Mouse (Mus musculus) forebrain, embryonic 12.5 days (tissue): Measurements from ENCODE around the gene B4galt3. TPM values are rescaled to one million over a fixed set of nuclear protein-coding genes. Genes with fewer than 3 reads are reported as not detected.
"Not testable (repeated sequence)": the region's sequence is repeated elsewhere in the genome, so short reads cannot be mapped to it uniquely, and the experiment has no call there.

Experiments
- ATAC-seq: fragments of 200-750 bp; cut with Nextera tagmentation; 2 replicates; pipeline ENCODE4 v1.8.0; 2017; ENCODE audit warnings: moderate TSS enrichment; ENCODE audit not compliant: low FRiP score
- H3K27ac ChIP-seq: fragments of 300-500 bp; sonication (generic); 2 replicates; pipeline ENCODE4 v1.5.1; 2016; ENCODE audit warnings: mild to moderate bottlenecking
- H3K27me3 ChIP-seq: fragments of 300-500 bp; sonication (generic); 2 replicates; pipeline ENCODE4 v1.6.1; 2016; ENCODE audit warnings: mild to moderate bottlenecking
- H3K36me3 ChIP-seq: fragments of 300-500 bp; sonication (generic); replicated peaks from 2 replicates; pipeline ENCODE4 v1.6.1; 2016; ENCODE audit warnings: mild to moderate bottlenecking
- H3K4me1 ChIP-seq: fragments of 300-500 bp; sonication (generic); 2 replicates; pipeline ENCODE4 v1.6.1; 2016
- H3K4me2 ChIP-seq: fragments of 300-500 bp; sonication (generic); 2 replicates; pipeline ENCODE4 v1.6.1; 2016; ENCODE audit warnings: mild to moderate bottlenecking, moderate library complexity
- H3K4me3 ChIP-seq: fragments of 300-500 bp; sonication (generic); replicated peaks from 2 replicates; pipeline ENCODE4 v1.5.1; 2016; ENCODE audit warnings: mild to moderate bottlenecking
- H3K9ac ChIP-seq: fragments of 300-500 bp; sonication (generic); 2 replicates; pipeline ENCODE4 v1.6.1; 2016; ENCODE audit warnings: mild to moderate bottlenecking
- H3K9me3 ChIP-seq: fragments of 300-500 bp; sonication (generic); 2 replicates; pipeline ENCODE4 v1.6.1; 2016
- WGBS: fragments of 180-500 bp; shearing (Covaris S2); methylation state at CpG from one replicate; pipeline ENCODE4 v1.1.7; 2016; 5-methylcytosine and 5-hydroxymethylcytosine counted together
- polyA plus RNA-seq: library from polyadenylated mRNA; unstranded; fragments of >200 nt; fragmentation: Nextera tagmentation; extraction: Ambion mirVana; gene quantifications from 2 replicates; pipeline ENCODE4 v1.2.1, GENCODE M21; 2016

B4galt3 gene
- polyA plus RNA-seq, 1 experiment from 2014 or later = 78.6 TPM

DNA sequence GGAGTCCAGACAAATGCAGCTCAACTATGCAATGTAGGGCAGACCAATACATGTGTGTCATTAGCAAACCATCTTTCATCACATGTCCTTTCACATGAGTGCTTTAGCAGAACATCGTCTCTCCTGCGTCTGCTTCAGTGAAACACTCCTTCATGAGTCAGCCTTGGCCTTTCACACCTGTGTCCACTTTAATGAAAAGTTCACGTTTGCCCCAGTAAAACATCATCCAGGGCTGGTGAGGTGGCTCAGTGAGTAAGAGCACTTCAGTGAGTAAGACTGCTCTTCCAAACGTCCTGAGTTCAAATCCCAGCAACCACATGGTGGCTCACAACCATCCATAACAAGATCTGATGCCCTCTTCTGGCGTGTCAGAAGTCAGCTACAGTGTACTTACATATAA lies 36.0 kb downstream of the B4galt3 start:
- not testable (repeated sequence) for H3K27me3 ChIP-seq, H3K27ac ChIP-seq, H3K4me1 ChIP-seq, H3K36me3 ChIP-seq, H3K9me3 ChIP-seq, ATAC-seq, H3K9ac ChIP-seq, H3K4me3 ChIP-seq, H3K4me2 ChIP-seq
- WGBS = 75% methylated on average over 5 of the region's 5 CpGs

- no peak overlapping the region for H3K4me2 ChIP-seq
- no peak overlapping the region for H3K9ac ChIP-seq
- no peak overlapping the region for H3K4me3 ChIP-seq
- 0 out of 2 replicates have a peak, but pooled peaks cover 2% of the 10 kb centered on the region for H3K27me3 ChIP-seq
- no peak for ATAC-seq
- 70% methylated on average over 2 of the region's 2 CpGs for WGBS
- H3K4me1 ChIP-seq = no peaks in the 10 kb centered on the region
- H3K27ac ChIP-seq = no peak overlapping the region
- no peaks in the 10 kb centered on the region for H3K36me3 ChIP-seq
- H3K9me3 ChIP-seq = no peaks in the 10 kb centered on the region
These were observed 39.2 kb downstream of the B4galt3 start for GRCm38 (mm10) chr1:171309321-171309720.

- Histone ChIP-seq H3K36me3 (no peaks in the 10 kb centered on the region), H3K4me3 (no peak overlapping the region), H3K27ac (no peak overlapping the region), H3K4me1 (no peaks in the 10 kb centered on the region), H3K9me3 (no peaks in the 10 kb centered on the region), H3K9ac (no peak overlapping the region), H3K4me2 (no peak overlapping the region), H3K27me3 (no peaks in the 10 kb centered on the region)
- WGBS = 8% methylated on average over 7 of the region's 7 CpGs
- ATAC-seq = no peak
These were observed 49.6 kb downstream of the B4galt3 start for GRCm38 (mm10) chr1:171319748-171320147.

GRCm38 (mm10) chr1:171320151-171320550 lies 50.0 kb downstream of the B4galt3 start:
- Histone ChIP-seq H3K9me3 (no peaks in the 10 kb centered on the region), H3K27ac (no peak overlapping the region), H3K4me3 (no peak overlapping the region), H3K9ac (no peak overlapping the region), H3K36me3 (0 out of 2 replicates have a peak, but pooled peaks cover 3% of the 10 kb centered on the region), H3K4me2 (no peak overlapping the region), H3K27me3 (no peaks in the 10 kb centered on the region), H3K4me1 (no peaks in the 10 kb centered on the region)
- ATAC-seq = no peak
- WGBS = 6% methylated on average over 5 of the region's 5 CpGs

- H3K4me3 ChIP-seq = no peak overlapping the region
- H3K9ac ChIP-seq = no peak overlapping the region
- no peaks in the 10 kb centered on the region for H3K27me3 ChIP-seq
- no peaks in the 10 kb centered on the region for H3K9me3 ChIP-seq
- ATAC-seq = no peak
- no peak overlapping the region for H3K4me2 ChIP-seq
- H3K4me1 ChIP-seq = 0 out of 2 replicates have a peak, but pooled peaks cover 4% of the 10 kb centered on the region
- no peak overlapping the region for H3K27ac ChIP-seq
- 0 out of 2 replicates have a peak, but pooled peaks cover 6% of the 10 kb centered on the region for H3K36me3 ChIP-seq
These were observed 51.3 kb downstream of the B4galt3 start for GRCm38 (mm10) chr1:171321415-171321814.

DNA sequence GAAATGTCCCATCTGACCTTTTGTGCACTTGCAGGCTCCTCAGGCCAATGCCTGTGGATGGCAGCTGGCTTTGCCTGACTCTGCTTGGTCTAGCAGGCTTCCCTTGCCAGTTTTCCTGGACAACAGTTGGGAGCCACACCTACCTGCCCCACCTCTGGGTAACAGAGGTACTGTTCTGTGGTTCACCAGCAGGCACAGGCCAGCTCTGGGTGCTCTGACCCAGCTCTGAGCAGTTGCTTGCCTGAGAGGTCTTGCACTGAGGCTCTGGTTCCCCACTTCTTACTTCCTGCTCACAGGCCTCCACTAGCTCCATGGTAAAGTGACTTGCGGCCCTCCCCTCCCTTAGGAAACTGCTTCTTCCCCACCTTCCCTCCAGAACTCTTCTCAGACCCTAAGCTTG lies 51.9 kb downstream of the B4galt3 start:
- no peaks in the 10 kb centered on the region for H3K27me3 ChIP-seq
- H3K4me1 ChIP-seq = 0 out of 2 replicates have a peak, but pooled peaks cover 6% of the 10 kb centered on the region
- H3K4me2 ChIP-seq = no peak overlapping the region
- no peak overlapping the region for H3K27ac ChIP-seq
- no peak overlapping the region for H3K9ac ChIP-seq
- no peaks in the 10 kb centered on the region for H3K9me3 ChIP-seq
- H3K4me3 ChIP-seq = no peak overlapping the region
- H3K36me3 ChIP-seq = 0 out of 2 replicates have a peak, but pooled peaks cover 6% of the 10 kb centered on the region
- 0 out of 2 replicates have a peak, but pooled peaks have one; percentile 39 for ATAC-seq
- WGBS = 84% methylated on average over 1 of the region's 1 CpGs

GRCm38 (mm10) chr1:171325571-171325970 lies 55.4 kb downstream of the B4galt3 start:
- Histone ChIP-seq H3K27me3 (no peaks in the 10 kb centered on the region), H3K4me3 (no peak overlapping the region), H3K9ac (no peak overlapping the region), H3K4me1 (peaks cover 26% of the 10 kb centered on the region), H3K4me2 (no peak overlapping the region), H3K27ac (no peak overlapping the region), H3K9me3 (no peaks in the 10 kb centered on the region), H3K36me3 (0 out of 2 replicates have a peak, but pooled peaks cover 6% of the 10 kb centered on the region)
- ATAC-seq = no peak
- 85% methylated on average over 2 of the region's 2 CpGs for WGBS

Other genes starting within 250 kb of the B4galt3 start
- gene Fcgr3, start 205.4 kb upstream of the B4galt3 start, polyA plus RNA-seq = 4.8 and 4.9 TPM in 2 replicates
- gene Cfap126, start 156.4 kb upstream of the B4galt3 start, polyA plus RNA-seq = 3.9 and 5.2 TPM in 2 replicates
- 218 and 236 TPM in 2 replicates for gene Sdhc, start 119.7 kb upstream of the B4galt3 start, polyA plus RNA-seq
- gene Mpz, start 119.6 kb upstream of the B4galt3 start, polyA plus RNA-seq = 0.54 and 1.0 TPM in 2 replicates
- 6.7 and 7.0 TPM in 2 replicates for gene Pcp4l1, start 74.1 kb upstream of the B4galt3 start, polyA plus RNA-seq
- 0.22 and 0.23 TPM in 2 replicates for gene Nr1i3, start 56.4 kb upstream of the B4galt3 start, polyA plus RNA-seq
- gene Tomm40l, start 47.8 kb upstream of the B4galt3 start, polyA plus RNA-seq = 29.4 and 31.6 TPM in 2 replicates
- 1.5 and 2.6 TPM in 2 replicates for gene Apoa2, start 45.3 kb upstream of the B4galt3 start, polyA plus RNA-seq
- gene Fcer1g, start 36.0 kb upstream of the B4galt3 start, polyA plus RNA-seq = 12.6 and 15.3 TPM in 2 replicates
- 8.9 TPM in 2 replicates for gene Adamts4, start 19.9 kb upstream of the B4galt3 start, polyA plus RNA-seq
- 209 and 213 TPM in 2 replicates for gene Ndufs2, start 18.9 kb upstream of the B4galt3 start, polyA plus RNA-seq
- gene Ppox, start 10.9 kb downstream of the B4galt3 start, polyA plus RNA-seq = 58.7 and 68.0 TPM in 2 replicates
- gene Usp21, start 17.7 kb downstream of the B4galt3 start, polyA plus RNA-seq = 119 and 125 TPM in 2 replicates
- gene Ufc1, start 24.7 kb downstream of the B4galt3 start, polyA plus RNA-seq = 94.8 and 98.4 TPM in 2 replicates
- 48.5 and 51.0 TPM in 2 replicates for gene Dedd, start 58.8 kb downstream of the B4galt3 start, polyA plus RNA-seq
- gene Nit1, start 75.3 kb downstream of the B4galt3 start, polyA plus RNA-seq = 46.4 and 48.7 TPM in 2 replicates
- gene Pfdn2, start 75.3 kb downstream of the B4galt3 start, polyA plus RNA-seq = 167 and 178 TPM in 2 replicates
- gene Klhdc9, start 90.5 kb downstream of the B4galt3 start, polyA plus RNA-seq = 2.5 and 2.6 TPM in 2 replicates
- gene Nectin4, start 99.8 kb downstream of the B4galt3 start, polyA plus RNA-seq = 1.0 and 1.1 TPM in 2 replicates
- 0.69 and 0.75 TPM in 2 replicates for gene Arhgap30, start 118.6 kb downstream of the B4galt3 start, polyA plus RNA-seq
- 175 and 190 TPM in 2 replicates for gene Usf1, start 141.0 kb downstream of the B4galt3 start, polyA plus RNA-seq
- gene Tstd1, start 148.5 kb downstream of the B4galt3 start, polyA plus RNA-seq = 9.0 and 11.0 TPM in 2 replicates
- gene F11r, start 167.2 kb downstream of the B4galt3 start, polyA plus RNA-seq = 11.1 and 11.4 TPM in 2 replicates
- 17.1 and 20.2 TPM in 2 replicates for gene Alyref2, start 233.2 kb downstream of the B4galt3 start, polyA plus RNA-seq